Mouse (Mus musculus) heart, embryonic 14.5 days (tissue): Measurements from ENCODE around the gene Rhbg. TPM values are rescaled to one million over a fixed set of nuclear protein-coding genes. Genes with fewer than 3 reads are reported as not detected.

Experiments used
- ATAC-seq: fragments of 200-750 bp; cut with Nextera tagmentation; 2 replicates; pipeline ENCODE4 v1.8.0; 2017; ENCODE audit warnings: low read depth, moderate TSS enrichment; ENCODE audit not compliant: insufficient number of reproducible peaks, insufficient read depth, low FRiP score
- H3K27ac ChIP-seq, 2 experiments: fragments of 200-500 bp in 1 of 2; fragments of 300-500 bp in 1 of 2; sonication (generic) in 1 of 2; replicated peaks in 1 of 2; 2 replicates each; pipeline ENCODE4 v1.5.1; 2012 to 2014; ENCODE audit warnings: low read depth in 2 of 2, low read length in 2 of 2, control low read depth in 1 of 2, mild to moderate bottlenecking in 1 of 2, mixed read lengths in 1 of 2; ENCODE audit not compliant: control insufficient read depth in 1 of 2, insufficient read depth in 1 of 2
- H3K27me3 ChIP-seq: fragments of 300-500 bp; sonication (generic); 2 replicates; pipeline ENCODE4 v1.6.1; 2014; ENCODE audit warnings: mild to moderate bottlenecking, low read length, control low read depth; ENCODE audit not compliant: control insufficient read depth, insufficient read depth
- H3K36me3 ChIP-seq: fragments of 300-500 bp; sonication (generic); 2 replicates; pipeline ENCODE4 v1.6.1; 2014; ENCODE audit warnings: mild to moderate bottlenecking, control low read depth, low read length, mixed read lengths; ENCODE audit not compliant: control insufficient read depth, insufficient read depth
- H3K4me1 ChIP-seq, 2 experiments: fragments of 200-500 bp in 1 of 2; fragments of 300-500 bp in 1 of 2; sonication (generic) in 1 of 2; 2 replicates each; pipeline ENCODE4 v1.6.1; 2012 to 2014; ENCODE audit warnings: low read length in 2 of 2, control low read depth in 1 of 2, mixed read lengths in 1 of 2; ENCODE audit not compliant: control insufficient read depth in 2 of 2, insufficient read depth in 2 of 2
- H3K4me2 ChIP-seq: fragments of 300-500 bp; sonication (generic); 2 replicates; pipeline ENCODE4 v1.6.1; 2014; ENCODE audit warnings: mild to moderate bottlenecking, low read length
- H3K4me3 ChIP-seq, 2 experiments: fragments of 200-500 bp in 1 of 2; fragments of 300-500 bp in 1 of 2; sonication (generic) in 1 of 2; 2 replicates each; pipeline ENCODE4 v1.5.1; 2012 to 2014; ENCODE audit warnings: low read length in 2 of 2, mild to moderate bottlenecking in 2 of 2, control low read depth in 1 of 2, low read depth in 1 of 2, moderate library complexity in 1 of 2; ENCODE audit not compliant: control insufficient read depth in 1 of 2, insufficient read depth in 1 of 2
- H3K9ac ChIP-seq: fragments of 300-500 bp; sonication (generic); 2 replicates; pipeline ENCODE4 v1.6.1; 2014; ENCODE audit warnings: mild to moderate bottlenecking, low read length
- H3K9me3 ChIP-seq: fragments of 300-500 bp; sonication (generic); 2 replicates; pipeline ENCODE4 v1.6.1; 2016; ENCODE audit warnings: low read length, control low read depth; ENCODE audit not compliant: control insufficient read depth
- WGBS: fragments of 180-500 bp; shearing (Covaris S2); extraction: QIAGEN DNeasy Blood & Tissue Kit; methylation state at CpG from one replicate; pipeline ENCODE4 v1.1.7; 2014; 5-methylcytosine and 5-hydroxymethylcytosine counted together
- polyA plus RNA-seq: library from polyadenylated mRNA; unstranded; fragments of >200 nt; fragmentation: Nextera tagmentation; extraction: Ambion mirVana; gene quantifications from 2 replicates; pipeline ENCODE4 v1.2.1, GENCODE M21; 2014

Gene Rhbg
- polyA plus RNA-seq, 1 experiment from 2014 or later: not detected

GRCm38 (mm10) chr3:88241045-88241786 lies 13.3 kb downstream of the Rhbg start:
- WGBS: 3% methylated on average over 48 of the region's 48 CpGs
- ATAC-seq: no peak
- H3K27ac ChIP-seq: no peak overlapping the region
- H3K36me3 ChIP-seq: no peaks in the 10 kb centered on the region
- H3K4me1 ChIP-seq: peaks cover 0 to 6% of the 10 kb centered on the region in 2 experiments; a peak in 3 of 4 replicates
- H3K4me2 ChIP-seq: peak overlapping the region; percentile 43
- no peaks in the 10 kb centered on the region for H3K9me3 ChIP-seq
- no peak overlapping the region for H3K9ac ChIP-seq
- H3K27me3 ChIP-seq: peaks cover 93% of the 10 kb centered on the region
- H3K4me3 ChIP-seq: peak overlapping the region in 1 of 2 experiments; percentile 13; a peak in 2 of 4 replicates

- H3K27me3 ChIP-seq: peaks cover 81% of the 10 kb centered on the region
- H3K9me3 ChIP-seq: no peaks in the 10 kb centered on the region
- H3K36me3 ChIP-seq: no peaks in the 10 kb centered on the region
- no peak overlapping the region for H3K4me3 ChIP-seq
- H3K9ac ChIP-seq: no peak overlapping the region
- no peak overlapping the region for H3K4me2 ChIP-seq
- 61% methylated on average over 4 of the region's 4 CpGs for WGBS
- no peak for ATAC-seq
- H3K4me1 ChIP-seq: peaks cover 0 to 6% of the 10 kb centered on the region in 2 experiments; a peak in 3 of 4 replicates
- no peak overlapping the region for H3K27ac ChIP-seq
Observed at GRCm38 (mm10) chr3:88239446-88239845, 15.1 kb downstream of the Rhbg start.

- H3K4me3 ChIP-seq: no peak overlapping the region
- no peak overlapping the region for H3K9ac ChIP-seq
- no peaks in the 10 kb centered on the region for H3K36me3 ChIP-seq
- no peak for ATAC-seq
- no peaks in the 10 kb centered on the region for H3K9me3 ChIP-seq
- peaks cover 83% of the 10 kb centered on the region for H3K27me3 ChIP-seq
- peaks cover 0 to 6% of the 10 kb centered on the region in 2 experiments; a peak in 3 of 4 replicates for H3K4me1 ChIP-seq
- WGBS: 37% methylated on average over 8 of the region's 8 CpGs
- H3K27ac ChIP-seq: no peak overlapping the region
- no peak overlapping the region for H3K4me2 ChIP-seq
Observed at GRCm38 (mm10) chr3:88238866-88239391, 15.6 kb downstream of the Rhbg start.

GRCm38 (mm10) chr3:88237556-88238194 lies 16.8 kb downstream of the Rhbg start:
- H3K4me1 ChIP-seq: peaks cover 0 to 6% of the 10 kb centered on the region in 2 experiments; a peak in 3 of 4 replicates
- no peak overlapping the region for H3K4me3 ChIP-seq
- no peak overlapping the region for H3K27ac ChIP-seq
- no peak for ATAC-seq
- no peak overlapping the region for H3K9ac ChIP-seq
- no peak overlapping the region for H3K4me2 ChIP-seq
- WGBS: 10% methylated on average over 10 of the region's 10 CpGs
- peaks cover 81% of the 10 kb centered on the region for H3K27me3 ChIP-seq
- no peaks in the 10 kb centered on the region for H3K9me3 ChIP-seq
- H3K36me3 ChIP-seq: no peaks in the 10 kb centered on the region

- WGBS: 34% methylated on average over 6 of the region's 6 CpGs
- ATAC-seq: no peak
- no peaks in the 10 kb centered on the region for H3K9me3 ChIP-seq
- H3K4me3 ChIP-seq: no peak overlapping the region
- peaks cover 0 to 6% of the 10 kb centered on the region in 2 experiments; a peak in 3 of 4 replicates for H3K4me1 ChIP-seq
- H3K4me2 ChIP-seq: no peak overlapping the region
- no peaks in the 10 kb centered on the region for H3K36me3 ChIP-seq
- H3K27me3 ChIP-seq: peaks cover 81% of the 10 kb centered on the region
- H3K27ac ChIP-seq: no peak overlapping the region
- no peak overlapping the region for H3K9ac ChIP-seq
Observed at GRCm38 (mm10) chr3:88237161-88237555, 17.4 kb downstream of the Rhbg start.

GRCm38 (mm10) chr3:88235616-88236015 lies 18.9 kb downstream of the Rhbg start:
- WGBS: 56% methylated on average over 2 of the region's 2 CpGs
- ATAC-seq: no peak
- H3K27me3 ChIP-seq: peaks cover 71% of the 10 kb centered on the region

GRCm38 (mm10) chr3:88235216-88235615 lies 19.3 kb downstream of the Rhbg start:
- no peak overlapping the region for H3K27ac ChIP-seq
- H3K9ac ChIP-seq: no peak overlapping the region
- H3K27me3 ChIP-seq: peaks cover 70% of the 10 kb centered on the region
- ATAC-seq: no peak
- H3K4me2 ChIP-seq: no peak overlapping the region
- WGBS: 3% methylated on average over 3 of the region's 3 CpGs
- H3K4me3 ChIP-seq: no peak overlapping the region
- no peaks in the 10 kb centered on the region for H3K36me3 ChIP-seq
- no peaks in the 10 kb centered on the region; a peak in 1 of 4 replicates for H3K4me1 ChIP-seq
- H3K9me3 ChIP-seq: no peaks in the 10 kb centered on the region

More at GRCm38 (mm10) chr3:88235616-88236015, 18.9 kb downstream of the Rhbg start:
- Histone ChIP-seq H3K27ac (no peak overlapping the region), H3K9me3 (no peaks in the 10 kb centered on the region), H3K4me1 (no peaks in the 10 kb centered on the region; a peak in 2 of 4 replicates), H3K9ac (no peak overlapping the region), H3K4me2 (no peak overlapping the region), H3K4me3 (no peak overlapping the region), H3K36me3 (no peaks in the 10 kb centered on the region)
